Mouse (Mus musculus): ENCODE measurements around the gene Tex47. TPM values are rescaled to one million over a fixed set of nuclear protein-coding genes. Genes with fewer than 3 reads are reported as not detected.

Tex47 gene
- 48.7 and 66.4 TPM in 2 replicates for polyA plus RNA-seq (2012; rRNA removed)

GRCm38 (mm10) chr5:7303819-7304218, at the start of gene Tex47:
Tex47 (plus strand) TSS chr5:7304119.
- Histone ChIP-seq H3K27ac (ENCODE audit: control insufficient read depth, insufficient read depth, low read depth, low read length) (peak within 1 kb of the TSS; percentile 83), H3K27me3 (ENCODE audit: control insufficient read depth, insufficient read depth, low read length) (no peaks in the 10 kb centered on the region), H3K4me1 (ENCODE audit: control insufficient read depth, insufficient read depth, low read length) (peaks cover 4% of the 10 kb centered on the region; the same call in 1 of the 2 replicates), H3K36me3 (ENCODE audit: control insufficient read depth, insufficient read depth, low read length) (no peaks in the 10 kb centered on the region), H3K4me3 (ENCODE audit: control insufficient read depth, low read depth, low read length) (peak within 1 kb of the TSS; percentile 78)
- TF ChIP-seq POLR2A (IDR thresholded peaks at IDR 0.05; ENCODE audit: control insufficient read depth, low read depth, low read length) = peak; percentile 35; the same call in 1 of the 2 replicates
- TF ChIP-seq CTCF (IDR thresholded peaks at IDR 0.05; ENCODE audit: control insufficient read depth, insufficient read depth, insufficient replicate concordance, low read depth, low read length) = no peak

GRCm38 (mm10) chr5:7276659-7277455, 27.1 kb upstream of the Tex47 start:
- Histone ChIP-seq H3K27me3 (ENCODE audit: control insufficient read depth, insufficient read depth, low read length) (no peaks in the 10 kb centered on the region), H3K4me3 (ENCODE audit: control insufficient read depth, low read depth, low read length) (no peak overlapping the region), H3K36me3 (ENCODE audit: control insufficient read depth, insufficient read depth, low read length) (no peaks in the 10 kb centered on the region), H3K4me1 (ENCODE audit: control insufficient read depth, insufficient read depth, low read length) (no peaks in the 10 kb centered on the region), H3K27ac (ENCODE audit: control insufficient read depth, insufficient read depth, low read depth, low read length) (no peak overlapping the region)
- TF ChIP-seq POLR2A (IDR thresholded peaks at IDR 0.05; ENCODE audit: control insufficient read depth, low read depth, low read length) (no peak), CTCF (IDR thresholded peaks at IDR 0.05; ENCODE audit: control insufficient read depth, insufficient read depth, insufficient replicate concordance, low read depth, low read length) (no peak)

- Histone ChIP-seq H3K27ac (ENCODE audit: control insufficient read depth, insufficient read depth, low read depth, low read length) (no peak overlapping the region), H3K4me1 (ENCODE audit: control insufficient read depth, insufficient read depth, low read length) (no peaks in the 10 kb centered on the region), H3K27me3 (ENCODE audit: control insufficient read depth, insufficient read depth, low read length) (no peaks in the 10 kb centered on the region), H3K4me3 (ENCODE audit: control insufficient read depth, low read depth, low read length) (no peak overlapping the region), H3K36me3 (ENCODE audit: control insufficient read depth, insufficient read depth, low read length) (no peaks in the 10 kb centered on the region)
- no peak for TF ChIP-seq POLR2A (IDR thresholded peaks at IDR 0.05; ENCODE audit: control insufficient read depth, low read depth, low read length)
- no peak for TF ChIP-seq CTCF (IDR thresholded peaks at IDR 0.05; ENCODE audit: control insufficient read depth, insufficient read depth, insufficient replicate concordance, low read depth, low read length)
Observed at GRCm38 (mm10) chr5:7284336-7284735, 19.6 kb upstream of the Tex47 start.

GRCm38 (mm10) chr5:7302969-7303368, 950 bp upstream of the Tex47 start:
- no peaks in the 10 kb centered on the region for H3K36me3 ChIP-seq (ENCODE audit: control insufficient read depth, insufficient read depth, low read length)
- H3K4me3 ChIP-seq (ENCODE audit: control insufficient read depth, low read depth, low read length) = peak overlapping the region; percentile 7; the same call in 1 of the 2 replicates
- H3K4me1 ChIP-seq (ENCODE audit: control insufficient read depth, insufficient read depth, low read length) = peaks cover 4% of the 10 kb centered on the region; the same call in 1 of the 2 replicates
- H3K27me3 ChIP-seq (ENCODE audit: control insufficient read depth, insufficient read depth, low read length) = no peaks in the 10 kb centered on the region
- no peak for TF ChIP-seq CTCF (IDR thresholded peaks at IDR 0.05; ENCODE audit: control insufficient read depth, insufficient read depth, insufficient replicate concordance, low read depth, low read length)
- TF ChIP-seq POLR2A (IDR thresholded peaks at IDR 0.05; ENCODE audit: control insufficient read depth, low read depth, low read length) = no peak; the same call in 1 of the 2 replicates
- H3K27ac ChIP-seq (ENCODE audit: control insufficient read depth, insufficient read depth, low read depth, low read length) = no peak overlapping the region

- Histone ChIP-seq H3K36me3 (ENCODE audit: control insufficient read depth, insufficient read depth, low read length) (no peaks in the 10 kb centered on the region), H3K4me3 (ENCODE audit: control insufficient read depth, low read depth, low read length) (no peak overlapping the region), H3K27ac (ENCODE audit: control insufficient read depth, insufficient read depth, low read depth, low read length) (no peak overlapping the region), H3K4me1 (ENCODE audit: control insufficient read depth, insufficient read depth, low read length) (no peaks in the 10 kb centered on the region), H3K27me3 (ENCODE audit: control insufficient read depth, insufficient read depth, low read length) (no peaks in the 10 kb centered on the region)
- TF ChIP-seq POLR2A (IDR thresholded peaks at IDR 0.05; ENCODE audit: control insufficient read depth, low read depth, low read length) (no peak), CTCF (IDR thresholded peaks at IDR 0.05; ENCODE audit: control insufficient read depth, insufficient read depth, insufficient replicate concordance, low read depth, low read length) (no peak)
Observed at GRCm38 (mm10) chr5:7325594-7325993, 21.7 kb downstream of the Tex47 start.

GRCm38 (mm10) chr5:7344145-7345010, 40.5 kb downstream of the Tex47 start, which contains the start of gene Zfp804b:
Zfp804b (minus strand) TSS chr5:7344756.
- H3K27me3 ChIP-seq (ENCODE audit: control insufficient read depth, insufficient read depth, low read length) = no peaks in the 10 kb centered on the region
- peaks cover 3% of the 10 kb centered on the region; the same call in 1 of the 2 replicates for H3K4me1 ChIP-seq (ENCODE audit: control insufficient read depth, insufficient read depth, low read length)
- no peaks in the 10 kb centered on the region for H3K36me3 ChIP-seq (ENCODE audit: control insufficient read depth, insufficient read depth, low read length)
- H3K27ac ChIP-seq (ENCODE audit: control insufficient read depth, insufficient read depth, low read depth, low read length) = no peak within 1 kb of the TSS
- TF ChIP-seq CTCF (IDR thresholded peaks at IDR 0.05; ENCODE audit: control insufficient read depth, insufficient read depth, insufficient replicate concordance, low read depth, low read length) = no peak
- no peak for TF ChIP-seq POLR2A (IDR thresholded peaks at IDR 0.05; ENCODE audit: control insufficient read depth, low read depth, low read length)
- peak within 1 kb of the TSS; percentile 20 for H3K4me3 ChIP-seq (ENCODE audit: control insufficient read depth, low read depth, low read length)

- no peaks in the 10 kb centered on the region for H3K27me3 ChIP-seq (ENCODE audit: control insufficient read depth, insufficient read depth, low read length)
- no peaks in the 10 kb centered on the region for H3K36me3 ChIP-seq (ENCODE audit: control insufficient read depth, insufficient read depth, low read length)
- peak overlapping the region; percentile 19 for H3K4me3 ChIP-seq (ENCODE audit: control insufficient read depth, low read depth, low read length)
- TF ChIP-seq CTCF (IDR thresholded peaks at IDR 0.05; ENCODE audit: control insufficient read depth, insufficient read depth, insufficient replicate concordance, low read depth, low read length) (no peak), POLR2A (IDR thresholded peaks at IDR 0.05; ENCODE audit: control insufficient read depth, low read depth, low read length) (no peak)
- H3K27ac ChIP-seq (ENCODE audit: control insufficient read depth, insufficient read depth, low read depth, low read length) = no peak overlapping the region
- H3K4me1 ChIP-seq (ENCODE audit: control insufficient read depth, insufficient read depth, low read length) = peaks cover 3% of the 10 kb centered on the region; the same call in 1 of the 2 replicates
Observed at GRCm38 (mm10) chr5:7345011-7345389, 41.1 kb downstream of the Tex47 start.

Other genes starting within 250 kb of the Tex47 start
- 0.05 TPM in 1 of 2 replicates, not detected in the other for gene Zfp804b, start 40.6 kb downstream of the Tex47 start, polyA plus RNA-seq (2012; rRNA removed)